Mouse (Mus musculus) inflammation-experienced regulatory T-cells, adult 6 months (primary cell): ENCODE measurements around the gene Iqck. TPM values are rescaled to one million over a fixed set of nuclear protein-coding genes. Genes with fewer than 3 reads are reported as not detected.

Source experiments
- ATAC-seq: one replicate; pipeline ENCODE4 v1.8.0; 2017
- polyA plus RNA-seq, 3 experiments: library from polyadenylated mRNA; unstranded; fragments of 100-300 nt; shearing (Covaris generic); gene quantifications; one replicate each; pipeline ENCODE4 v1.2.1; 2017

The Iqck gene
- polyA plus RNA-seq, 3 experiments from 2014 or later: 0.55 TPM; not detected in 2

DNA sequence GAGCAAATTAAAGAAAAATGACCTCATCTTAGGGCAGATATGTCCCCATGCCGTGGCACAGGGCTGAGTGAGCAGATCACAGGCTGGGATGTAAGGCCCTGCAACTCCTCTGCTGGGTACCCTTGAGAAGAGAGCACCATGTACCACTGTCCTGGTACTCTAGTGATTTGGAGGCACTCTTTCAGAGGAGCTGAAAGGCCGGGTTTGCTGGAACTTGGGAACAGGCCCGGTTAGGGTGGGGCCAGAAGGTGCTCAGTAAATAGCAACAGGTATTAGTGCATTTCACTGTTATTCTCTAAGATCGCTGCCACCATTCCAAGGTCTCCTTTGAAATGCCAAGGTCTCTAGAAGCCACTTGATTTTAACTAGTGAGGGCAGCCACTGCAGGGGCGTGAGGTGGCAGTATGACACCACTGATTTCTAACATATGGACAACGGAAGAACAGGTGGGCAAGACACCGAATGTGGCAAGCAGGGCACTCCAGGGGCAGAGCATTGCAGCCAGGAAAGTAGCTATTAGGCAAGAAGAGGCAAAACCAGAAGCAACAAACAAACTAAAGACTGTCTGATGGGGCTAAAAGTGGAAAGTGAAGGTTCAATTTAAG lies 59.1 kb downstream of the Iqck start:
- ATAC-seq: no peak

GRCm38 (mm10) chr7:118919261-118920006 lies 63.9 kb downstream of the Iqck start:
- ATAC-seq: no peak

DNA sequence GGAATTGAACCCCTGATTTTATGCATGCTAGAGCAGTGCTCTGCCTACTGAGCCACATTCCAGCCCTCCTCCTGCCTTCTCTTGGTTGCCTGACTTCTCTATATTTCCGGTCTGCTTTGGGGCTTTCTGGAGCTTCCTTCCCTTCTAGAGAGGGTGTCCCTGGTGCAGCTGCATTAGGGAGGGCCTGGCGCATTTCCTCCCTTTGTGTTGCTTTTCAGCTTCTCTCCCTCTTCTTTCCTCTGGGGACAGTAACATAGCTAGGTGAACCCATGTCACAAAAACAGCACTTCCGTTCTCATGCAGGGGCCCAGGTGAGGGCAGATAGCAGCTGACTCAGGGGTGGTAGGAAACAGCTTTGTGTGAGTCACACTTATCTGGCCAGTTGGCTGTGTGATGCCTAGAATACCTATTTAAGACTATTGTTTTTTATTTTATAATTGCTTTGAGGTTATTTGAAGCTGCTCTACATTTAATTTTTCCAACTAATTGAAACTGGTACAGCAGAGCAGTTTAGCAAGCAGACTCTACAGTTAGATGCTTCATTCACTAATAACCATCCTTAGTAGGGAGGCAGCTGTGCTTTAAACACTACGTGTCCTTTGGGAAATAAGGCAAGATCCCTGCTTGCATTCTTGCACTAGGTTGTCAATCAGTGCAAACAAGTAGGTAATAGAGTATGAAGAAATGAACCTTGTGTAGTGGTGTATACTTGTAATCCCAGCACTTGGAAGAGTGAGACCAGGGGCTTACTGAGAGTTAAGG lies 67.1 kb downstream of the Iqck start:
- peak; percentile 82 for ATAC-seq

- no peak for ATAC-seq
Measured at GRCm38 (mm10) chr7:118925547-118925946, 70.0 kb downstream of the Iqck start.

DNA sequence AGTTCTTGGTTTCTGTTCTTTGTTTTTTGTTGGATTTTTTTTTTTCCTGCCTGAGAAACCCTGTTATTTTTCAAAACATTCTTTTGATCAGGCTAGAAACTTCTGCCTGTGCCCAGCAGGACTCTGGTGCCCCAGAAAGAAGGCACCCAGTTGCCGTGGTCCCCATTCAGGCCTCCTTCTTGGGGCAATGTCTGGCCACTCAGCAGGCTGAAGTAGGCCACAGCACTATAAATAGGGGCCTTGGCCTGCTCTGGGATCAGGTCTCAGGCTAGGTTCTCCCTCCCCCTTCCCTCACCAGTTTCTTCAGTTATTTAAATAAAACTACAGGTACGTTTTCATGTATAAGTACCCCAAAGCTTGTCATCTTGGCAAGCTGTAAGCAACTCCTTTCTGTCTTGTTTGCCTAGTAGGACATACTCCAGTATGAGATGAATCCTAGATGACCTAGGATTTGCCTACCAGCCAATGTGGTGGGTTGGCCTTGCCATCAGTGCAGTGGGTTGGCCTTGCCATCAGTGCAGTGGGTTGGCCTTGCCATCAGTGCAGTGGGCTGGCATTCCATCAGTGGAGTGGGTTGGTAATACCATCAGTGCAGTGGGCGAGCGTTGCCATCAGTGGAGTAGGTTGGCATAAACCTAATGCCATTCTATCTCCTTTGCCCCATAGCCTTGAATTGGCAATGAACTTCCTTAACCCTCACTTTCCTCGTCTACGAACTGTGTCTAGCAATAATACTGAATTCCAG lies 71.1 kb downstream of the Iqck start:
- no peak for ATAC-seq

DNA sequence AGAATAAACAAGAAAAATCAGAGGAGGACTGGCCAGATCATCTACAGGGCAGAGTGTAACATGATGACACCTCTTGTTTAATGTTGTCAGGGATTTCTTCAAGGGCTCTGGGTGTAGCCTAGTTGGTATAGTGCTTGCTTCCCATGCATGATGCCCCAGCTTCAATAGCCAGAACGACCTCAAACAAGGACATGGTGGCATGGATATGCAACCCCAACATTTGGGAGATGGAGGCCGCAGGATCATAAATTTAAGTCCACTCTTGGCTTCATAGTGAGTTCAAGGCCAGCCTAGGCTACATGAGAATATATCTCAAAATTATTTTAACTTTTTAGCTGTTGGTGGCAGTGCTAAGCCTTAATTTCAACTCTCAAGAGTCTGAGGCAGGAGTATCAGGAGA lies 71.7 kb downstream of the Iqck start:
- no peak for ATAC-seq

DNA sequence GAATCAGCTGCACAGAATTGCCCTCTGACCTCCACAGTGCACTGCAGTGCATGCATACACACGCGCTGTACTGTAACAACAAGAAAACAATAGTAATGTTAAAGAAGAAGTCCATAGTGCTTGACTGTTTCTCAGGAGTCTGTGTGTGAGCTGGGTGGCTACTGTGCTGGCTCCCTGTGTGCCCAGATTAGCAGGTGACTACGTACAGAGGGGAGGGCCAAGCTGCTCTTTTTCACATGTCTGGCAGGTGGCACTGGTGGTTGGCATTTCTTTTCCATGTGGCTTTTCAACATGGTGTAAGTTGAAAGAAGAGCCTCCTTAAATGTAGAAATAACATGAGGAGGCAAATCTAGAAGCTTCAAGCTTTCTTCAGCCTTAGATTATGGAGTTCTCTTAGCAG lies 72.8 kb downstream of the Iqck start:
- no peak for ATAC-seq

DNA sequence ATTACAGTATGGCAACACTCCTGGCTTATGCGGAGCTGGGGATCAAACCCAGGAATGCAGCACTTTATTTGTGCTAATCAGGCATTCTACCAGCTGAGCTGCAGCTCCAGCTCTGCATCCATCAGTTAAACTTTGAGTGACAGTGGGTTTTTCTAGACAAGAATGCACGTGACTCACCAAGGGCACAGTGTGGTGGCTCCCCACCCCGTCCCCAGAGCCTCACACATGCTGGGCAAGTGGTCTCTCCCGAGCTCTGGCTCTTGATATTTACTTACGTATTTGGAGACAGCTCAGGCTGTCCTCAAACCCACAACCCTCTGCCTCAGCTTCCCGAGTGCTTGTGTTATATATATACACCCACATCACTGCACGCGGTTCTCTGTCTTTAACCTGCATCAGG lies 73.4 kb downstream of the Iqck start:
- ATAC-seq: no peak

- no peak for ATAC-seq
Measured at GRCm38 (mm10) chr7:118929601-118930311, 74.2 kb downstream of the Iqck start.

DNA sequence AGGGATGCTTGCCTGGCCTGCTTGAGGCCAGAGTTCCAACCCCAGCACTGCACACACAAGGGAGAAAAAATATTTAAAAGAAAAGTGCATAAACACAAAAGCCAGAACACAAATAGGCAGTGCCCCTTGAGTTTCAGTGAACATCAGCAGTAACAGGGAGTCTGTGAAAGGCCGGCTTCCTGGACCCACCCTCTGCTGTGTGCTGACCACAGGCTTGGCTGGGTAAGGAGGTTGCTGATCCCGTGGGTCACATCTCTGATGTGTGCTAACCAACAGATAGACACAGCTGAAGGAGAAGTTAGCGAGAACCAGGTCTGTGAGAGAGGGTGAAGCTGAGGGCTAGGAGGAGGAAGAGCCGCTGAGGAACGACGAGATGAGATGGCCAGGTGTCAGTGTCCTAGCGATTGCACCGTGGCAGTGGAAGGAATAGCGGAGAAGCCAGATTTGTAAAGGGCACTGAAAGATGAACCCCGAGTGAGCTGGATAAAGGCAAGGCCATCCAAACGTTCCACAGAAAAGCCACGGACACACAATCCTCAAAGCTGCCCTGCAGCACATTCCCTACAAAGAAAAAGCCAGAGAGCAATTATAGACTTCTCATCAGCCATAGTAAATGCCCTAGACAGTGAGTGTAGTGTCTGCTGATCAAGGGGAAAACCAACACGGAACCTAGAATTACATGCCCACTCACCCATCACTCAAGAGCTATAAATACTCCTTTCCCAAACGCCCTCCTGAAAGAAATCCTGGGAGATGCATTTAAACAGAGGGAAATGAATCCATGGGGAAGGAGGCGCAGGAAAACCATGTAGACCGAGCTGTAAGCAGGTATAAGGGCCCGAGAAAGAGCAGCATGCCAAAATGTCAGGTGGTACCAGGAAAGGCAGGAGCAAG lies 76.2 kb downstream of the Iqck start:
- ATAC-seq: no peak

GRCm38 (mm10) chr7:118935306-118935705 lies 79.8 kb downstream of the Iqck start:
- ATAC-seq: no peak

DNA sequence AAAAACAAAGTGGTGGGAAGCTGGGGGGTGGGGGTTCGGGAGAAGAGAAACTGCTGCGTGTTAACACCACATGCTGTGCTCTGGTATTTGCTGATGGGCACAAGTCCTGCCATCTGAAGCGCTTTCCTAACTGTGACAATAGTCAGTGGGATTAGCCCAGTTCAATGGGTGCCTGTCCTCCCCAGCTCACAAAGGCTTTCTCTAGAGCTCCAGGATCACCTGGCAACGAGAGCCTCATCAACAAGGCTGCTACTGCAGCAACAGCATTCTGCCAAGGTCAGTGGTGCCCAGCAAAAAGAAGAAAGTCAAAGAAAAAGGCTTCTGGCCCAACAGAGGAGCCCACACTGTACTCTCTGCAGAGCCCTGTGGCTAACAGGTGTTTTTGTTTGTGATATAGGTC lies 81.3 kb downstream of the Iqck start:
- no peak for ATAC-seq

DNA sequence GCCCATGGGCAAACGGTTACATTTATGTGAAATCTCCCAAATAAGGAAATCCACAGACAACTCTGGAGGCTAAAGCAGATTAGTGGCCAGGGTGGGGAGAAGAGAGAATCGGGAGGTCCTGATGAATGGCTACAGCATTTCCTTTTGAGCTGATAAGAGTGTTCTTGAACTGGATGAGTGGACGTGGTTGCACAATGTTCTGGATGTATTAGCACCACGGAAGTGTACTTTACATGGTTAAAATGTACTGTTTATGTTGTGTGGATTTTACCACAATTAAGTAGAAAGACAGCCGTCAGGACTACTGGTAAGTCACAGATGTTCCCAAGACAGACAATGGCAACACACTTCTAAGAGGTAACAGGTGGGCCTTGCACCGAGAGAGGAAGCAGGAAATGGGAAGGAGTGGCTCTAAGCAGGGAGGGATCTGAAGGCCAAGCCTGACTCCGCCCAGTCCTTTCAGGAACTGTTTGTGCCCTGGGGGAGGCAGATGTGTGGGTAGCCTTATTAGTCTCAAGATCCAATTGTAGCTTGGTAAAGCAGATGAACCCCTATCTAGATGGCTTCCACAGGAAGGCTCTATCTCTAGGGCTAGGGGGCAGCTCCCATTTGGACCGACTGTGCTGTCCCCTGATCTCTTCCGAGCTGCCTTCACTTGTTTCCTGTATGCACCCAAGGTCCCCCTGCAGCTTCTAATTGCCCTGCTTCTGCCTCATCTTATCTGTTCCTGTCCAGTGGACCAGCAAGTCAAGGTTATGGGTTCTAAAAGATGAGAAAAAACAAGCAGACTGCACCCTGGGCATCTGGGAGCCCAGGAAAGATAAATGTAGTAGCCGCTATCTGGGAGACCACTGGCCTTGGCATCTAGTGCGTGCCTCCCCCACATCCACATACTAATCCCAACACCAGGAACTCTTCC lies 82.2 kb downstream of the Iqck start:
- ATAC-seq: no peak

GRCm38 (mm10) chr7:118942297-118942696 lies 86.7 kb downstream of the Iqck start:
- ATAC-seq: no peak

- no peak for ATAC-seq
Measured at GRCm38 (mm10) chr7:118943170-118943569, 87.6 kb downstream of the Iqck start.

DNA sequence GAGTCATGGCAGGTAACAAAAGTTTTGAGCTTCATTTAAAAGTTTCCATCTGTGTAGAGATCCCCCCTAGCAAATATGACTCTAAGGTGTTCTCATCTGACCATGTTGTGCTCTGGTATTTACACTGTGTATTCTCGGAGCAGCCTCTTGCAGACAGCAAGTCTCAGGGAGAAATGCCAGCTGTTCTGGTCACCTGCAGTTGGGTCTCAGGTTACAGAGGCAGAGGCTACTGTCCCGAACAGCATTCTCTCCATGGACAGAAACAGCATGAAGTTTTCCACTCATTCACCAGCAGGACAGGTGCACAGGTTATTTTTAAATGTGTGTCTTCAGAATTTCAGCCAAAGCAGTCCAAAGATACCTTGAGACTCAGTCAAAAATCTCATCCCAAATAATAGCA lies 89.3 kb downstream of the Iqck start:
- no peak for ATAC-seq

- ATAC-seq: no peak
Measured at GRCm38 (mm10) chr7:118947241-118947640, 91.7 kb downstream of the Iqck start.

DNA sequence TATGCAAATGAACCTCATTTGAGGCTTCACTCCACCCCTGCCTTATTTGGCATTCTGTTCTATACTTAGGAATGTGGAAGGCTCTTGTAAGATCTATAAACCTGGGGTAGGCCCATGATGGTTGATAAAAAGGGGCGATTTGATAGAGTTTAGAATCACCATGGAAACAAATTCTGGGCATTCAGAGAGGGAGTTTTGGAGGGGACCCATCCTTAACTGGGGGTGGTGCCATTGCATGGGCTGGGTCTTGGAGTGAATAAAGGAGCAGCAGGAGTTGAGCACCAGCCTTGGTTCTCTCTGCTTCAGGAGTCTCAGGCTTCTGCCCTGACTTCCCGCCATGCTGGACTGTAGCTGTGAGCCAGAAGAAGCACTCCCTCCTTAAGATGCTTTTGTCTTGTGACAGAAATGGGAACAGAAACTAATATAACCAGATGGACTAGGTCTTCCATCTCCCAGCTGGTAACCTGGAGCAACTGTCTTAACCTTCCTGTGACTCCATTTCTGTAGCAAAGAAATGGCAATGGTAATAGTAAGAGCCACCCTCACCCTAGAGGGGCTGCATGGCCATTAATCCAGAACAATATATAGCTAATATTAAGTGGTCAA lies 93.2 kb downstream of the Iqck start:
- ATAC-seq: no peak

GRCm38 (mm10) chr7:118949749-118950148 lies 94.2 kb downstream of the Iqck start:
- ATAC-seq: no peak
